Mouse (Mus musculus) frontal cortex, postnatal 14 days (tissue): Measurements from ENCODE around the gene Tut1.

ENCODE experiments used
- DNase-seq, 2 experiments: peaks; one replicate each; pipeline ENCODE4 v3.0.0; 2022; ENCODE audit warnings: low spot score in 2 of 2

Gene Tut1

GRCm38 (mm10) chr19:8953135-8954039 is at the start of gene Tut1:
TSS of gene Tut1 (plus strand) at chr19:8953847.
- peak; percentile 88 to 94 for DNase-seq

DNA sequence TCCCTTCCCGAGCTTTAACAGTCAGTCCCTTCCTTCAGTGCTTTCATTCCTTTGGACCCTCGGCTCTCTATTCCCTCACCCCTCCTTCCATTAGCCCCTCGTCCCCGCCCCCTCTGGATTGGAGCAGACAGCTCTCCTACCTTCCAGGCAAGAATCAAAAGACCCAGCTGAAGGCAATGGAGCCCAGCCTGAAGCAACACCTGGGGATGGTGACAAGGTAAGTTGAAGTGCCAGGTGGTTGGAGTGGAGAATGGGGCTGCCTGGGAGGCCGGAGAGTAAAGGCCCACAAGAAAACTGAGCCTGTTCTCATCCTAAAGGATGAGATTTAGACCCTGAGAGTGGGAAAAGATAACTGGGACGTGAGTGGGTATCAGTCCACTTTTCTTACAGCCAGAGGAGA is 45.1 kb upstream of the Tut1 start:
- no peak for DNase-seq

DNA sequence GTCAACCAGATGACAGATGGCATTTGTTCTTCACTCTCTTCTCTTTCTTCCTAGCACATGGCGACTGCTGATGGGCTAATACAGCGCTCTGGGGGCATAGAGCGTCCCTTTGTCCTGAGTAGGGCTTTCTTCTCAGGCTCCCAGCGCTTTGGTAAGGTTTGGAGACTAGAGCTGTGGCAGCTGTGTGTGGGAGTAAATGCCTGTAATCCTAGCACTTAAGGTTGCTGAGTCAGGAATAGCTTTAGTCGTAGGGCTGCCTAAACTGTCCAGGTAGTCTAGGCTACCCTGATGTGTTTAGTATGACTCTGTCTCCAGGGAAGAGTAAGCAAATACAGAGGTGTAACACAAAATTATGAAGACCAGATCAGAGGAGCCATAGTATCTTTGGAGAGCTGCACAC is 41.8 kb upstream of the Tut1 start:
- DNase-seq, result no peak

- DNase-seq, result no peak
These were observed 39.4 kb upstream of the Tut1 start for GRCm38 (mm10) chr19:8914212-8914611.

GRCm38 (mm10) chr19:8919000-8919399 is 34.6 kb upstream of the Tut1 start:
- no peak for DNase-seq

DNA sequence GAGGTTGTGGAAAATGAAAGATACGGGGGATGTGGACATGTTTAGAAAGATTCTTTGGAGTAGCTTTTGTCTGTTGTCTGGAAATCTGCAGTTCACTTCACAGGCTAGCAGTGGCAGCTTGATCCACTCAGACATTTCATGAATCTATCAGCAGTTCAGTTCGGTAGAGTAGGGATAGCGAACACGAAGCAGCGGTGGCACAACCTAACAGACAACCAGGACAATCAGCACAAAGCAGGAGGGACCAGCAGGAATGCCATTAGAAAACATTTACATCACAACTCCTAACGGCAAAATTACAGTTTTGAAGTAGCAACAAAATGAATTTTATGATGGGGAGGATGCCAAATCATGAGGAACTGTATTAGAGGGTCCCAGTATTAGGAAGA is 34.0 kb upstream of the Tut1 start:
- no peak for DNase-seq

GRCm38 (mm10) chr19:8920073-8920736 is 33.4 kb upstream of the Tut1 start, which contains the start of gene B3gat3:
TSS of gene B3gat3 (plus strand) at chr19:8920374.
- peak; percentile 87 to 89 for DNase-seq

DNA sequence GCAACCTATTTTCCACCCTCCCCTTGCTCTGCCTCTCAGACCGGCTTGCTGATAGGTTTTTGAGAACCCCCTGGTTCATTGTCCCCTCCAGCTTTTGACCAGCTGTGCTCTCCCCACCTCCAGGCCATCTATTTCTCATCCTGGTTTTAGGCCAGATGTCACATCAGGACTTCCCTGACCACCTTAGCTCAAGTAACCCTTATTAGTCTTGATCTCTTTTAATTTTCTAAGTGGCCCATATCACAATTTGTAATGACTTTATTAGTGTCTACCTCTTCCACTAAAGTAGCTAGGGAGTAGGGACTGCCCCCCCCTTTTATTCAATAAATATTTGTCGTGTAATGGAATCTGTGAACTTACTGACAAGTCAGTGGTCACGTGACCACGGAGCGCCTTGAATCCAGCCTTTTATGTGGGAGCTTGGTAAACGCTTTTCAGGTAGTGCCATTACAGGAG is 32.8 kb upstream of the Tut1 start:
- DNase-seq, result no peak

GRCm38 (mm10) chr19:8921741-8922140 is 31.9 kb upstream of the Tut1 start:
- no peak for DNase-seq

GRCm38 (mm10) chr19:8926766-8927165 is 26.9 kb upstream of the Tut1 start:
- no peak for DNase-seq

DNA sequence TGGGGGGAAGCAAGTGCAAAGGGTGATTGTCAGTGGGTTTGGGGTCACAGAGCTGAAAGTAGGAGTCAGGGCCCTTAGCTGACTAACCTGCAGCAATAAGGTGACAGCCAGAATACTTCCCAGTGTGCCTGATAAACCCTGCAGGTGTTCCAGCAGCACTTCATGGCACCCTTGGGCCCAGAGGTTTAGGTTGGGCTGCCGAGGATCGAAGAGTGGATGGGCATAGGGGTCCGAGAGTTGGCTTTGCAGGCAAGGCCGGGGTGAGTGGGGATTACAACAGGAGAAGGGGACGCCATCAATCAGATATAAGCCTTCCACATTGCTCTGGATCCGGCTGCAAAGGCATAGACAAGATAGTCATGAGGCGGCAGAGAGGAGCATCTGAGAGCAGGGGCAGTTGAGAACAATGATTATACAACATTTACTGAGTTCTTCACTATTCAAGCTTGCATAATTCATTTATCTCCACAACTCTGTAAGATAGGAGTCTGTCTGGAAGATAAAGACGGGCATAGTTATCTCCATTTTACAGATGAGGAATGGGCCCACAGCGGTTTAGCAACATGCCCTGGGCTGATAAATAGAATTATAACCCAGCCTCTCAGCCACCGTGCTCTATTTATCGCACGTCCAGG is 25.6 kb upstream of the Tut1 start:
- DNase-seq, result no peak

GRCm38 (mm10) chr19:8928689-8929223 is 24.9 kb upstream of the Tut1 start:
- DNase-seq, result no peak

GRCm38 (mm10) chr19:8929224-8930088 is 24.2 kb upstream of the Tut1 start, which contains the start of the genes Rom1 and Eml3:
TSS of gene Rom1 (minus strand) at chr19:8929356.
TSS of gene Eml3 (plus strand) at chr19:8929552.
- peak; percentile 57 to 64 for DNase-seq

DNA sequence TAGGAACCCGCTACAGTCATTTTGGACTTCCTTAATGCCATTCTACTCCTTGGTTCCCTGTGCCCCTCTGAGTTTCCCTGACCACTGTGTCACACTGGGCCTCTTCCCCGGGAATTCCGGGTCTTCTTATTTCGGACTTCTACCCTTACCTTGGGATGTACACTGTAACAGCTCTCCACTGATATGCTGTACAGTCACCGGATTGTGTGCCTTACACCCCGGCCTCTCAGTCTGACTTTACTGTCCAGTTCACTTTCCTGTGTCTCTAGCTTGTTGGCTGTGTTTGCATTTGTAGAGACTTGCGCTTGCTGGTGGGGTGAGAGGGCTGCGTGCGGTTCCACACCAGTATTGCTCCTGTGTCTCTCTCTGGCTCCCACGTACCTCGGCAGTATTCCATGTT is 23.5 kb upstream of the Tut1 start:
- DNase-seq, result no peak

GRCm38 (mm10) chr19:8930771-8931170 is 22.9 kb upstream of the Tut1 start:
- no peak for DNase-seq

DNA sequence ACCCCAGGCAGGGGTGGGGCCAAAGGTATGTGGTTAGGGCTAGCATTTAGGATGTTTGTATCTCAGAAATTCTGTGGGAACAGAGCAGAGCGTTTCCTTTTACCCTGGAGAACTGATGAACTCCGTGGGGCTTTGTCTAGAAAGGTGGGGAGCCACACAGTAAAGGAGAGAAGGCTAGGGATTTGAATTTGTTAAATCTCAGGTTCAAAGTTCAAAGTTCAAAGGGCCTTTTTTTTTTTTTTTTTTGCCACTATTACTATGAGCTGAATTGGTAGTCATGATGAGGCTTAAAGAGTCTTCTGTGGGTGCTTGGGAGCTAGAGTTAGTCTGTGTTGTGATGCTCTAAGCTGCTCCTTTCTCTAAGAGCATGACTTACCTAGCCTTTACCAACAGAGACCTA is 16.9 kb upstream of the Tut1 start:
- no peak for DNase-seq

DNA sequence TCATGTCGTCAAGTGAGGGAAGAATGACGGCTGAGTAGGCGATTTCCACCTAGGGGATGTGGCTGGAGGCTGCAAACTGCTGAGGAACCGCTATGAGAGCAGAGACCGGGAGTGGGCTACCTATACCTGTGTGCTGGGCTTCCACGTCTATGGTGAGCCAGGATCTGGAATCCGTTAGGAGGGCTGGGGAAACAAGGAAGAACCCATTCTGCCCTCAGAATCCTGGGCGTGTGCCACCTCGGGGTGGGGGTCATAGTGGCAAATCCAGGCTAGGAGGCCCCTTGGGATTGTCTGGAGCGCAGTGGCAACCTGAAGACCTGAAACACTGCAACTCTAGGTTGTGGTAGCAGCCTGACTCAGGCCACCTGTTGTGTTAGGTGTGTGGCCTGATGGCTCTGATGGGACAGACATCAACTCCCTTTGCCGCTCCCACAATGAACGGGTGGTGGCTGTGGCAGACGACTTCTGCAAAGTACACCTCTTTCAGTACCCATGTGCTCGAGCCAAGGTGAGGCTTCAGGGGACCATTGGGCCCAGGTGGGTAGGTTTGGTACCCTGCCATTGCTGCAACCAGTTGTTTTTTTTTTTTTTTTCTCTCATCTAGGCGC is 13.0 kb upstream of the Tut1 start:
- no peak for DNase-seq

GRCm38 (mm10) chr19:8941136-8941514 is 12.5 kb upstream of the Tut1 start:
- DNase-seq, result no peak

DNA sequence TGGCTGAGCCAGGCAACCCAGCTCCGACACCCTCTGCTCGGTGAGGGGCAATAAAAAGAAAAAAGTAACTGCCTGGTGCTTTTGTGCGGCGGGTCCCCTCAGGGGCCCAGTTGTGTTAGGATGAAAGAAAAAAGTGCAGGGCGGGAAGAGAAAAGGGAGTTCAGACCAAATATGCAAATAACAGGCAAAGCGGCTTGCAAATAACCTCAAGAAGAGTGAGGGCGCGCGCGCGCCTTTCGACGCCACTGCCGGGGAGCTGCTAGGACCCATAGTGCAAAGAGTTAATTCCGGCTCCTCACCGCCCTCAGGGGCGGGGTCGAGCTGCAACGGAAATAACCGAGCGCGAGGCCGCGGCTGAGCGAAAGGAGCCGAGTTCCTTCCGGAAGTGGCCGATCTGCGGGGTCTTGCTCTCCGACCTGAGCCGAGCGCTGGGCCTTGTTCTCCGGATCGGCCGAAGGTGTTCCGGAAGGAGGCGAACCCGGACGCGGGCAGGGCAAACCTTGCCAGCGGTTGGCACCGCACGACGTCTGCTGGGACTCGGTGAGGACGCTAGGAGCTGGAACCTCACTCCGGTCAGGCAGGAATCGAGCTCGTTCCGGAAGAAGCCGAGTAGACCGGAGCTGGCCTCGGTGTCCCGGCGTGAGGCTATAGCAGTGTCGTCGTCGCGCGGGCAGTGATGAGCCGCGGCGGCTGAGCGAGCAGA is 12.0 kb upstream of the Tut1 start, which contains the start of gene Mta2:
Mta2 (plus strand) TSS at position 361 of the 703 bp plus-strand sequence.
- peak; percentile 93 for DNase-seq
